Mouse (Mus musculus) neural tube, embryonic 14.5 days (tissue): ENCODE data around the gene Nr4a1. TPM values are rescaled to one million over a fixed set of nuclear protein-coding genes. Genes with fewer than 3 reads are reported as not detected.

Experiments used
- ATAC-seq: fragments of 200-750 bp; cut with Nextera tagmentation; 2 replicates; pipeline ENCODE4 v1.8.0; 2017; ENCODE audit warnings: low read depth, mild to moderate bottlenecking, moderate TSS enrichment, moderate library complexity
- H3K27ac ChIP-seq: fragments of 300-500 bp; sonication (generic); 2 replicates; pipeline ENCODE4 v1.5.1; 2014; ENCODE audit warnings: low read depth, mild to moderate bottlenecking, control low read depth, low read length, moderate library complexity, mixed read lengths
- H3K27me3 ChIP-seq: fragments of 300-500 bp; sonication (generic); 2 replicates; pipeline ENCODE4 v1.6.1; 2014; ENCODE audit warnings: low read length; ENCODE audit not compliant: control insufficient read depth, insufficient read depth
- H3K36me3 ChIP-seq: fragments of 300-500 bp; sonication (generic); 2 replicates; pipeline ENCODE4 v1.6.1; 2014; ENCODE audit warnings: low read length, mixed read lengths; ENCODE audit not compliant: control insufficient read depth, insufficient read depth
- H3K4me1 ChIP-seq: fragments of 300-500 bp; sonication (generic); 2 replicates; pipeline ENCODE4 v1.6.1; 2014; ENCODE audit warnings: low read length; ENCODE audit not compliant: control insufficient read depth, insufficient read depth
- H3K4me2 ChIP-seq: fragments of 300-500 bp; sonication (generic); 2 replicates; pipeline ENCODE4 v1.6.1; 2014; ENCODE audit warnings: mild to moderate bottlenecking, low read depth, low read length, control low read depth
- H3K4me3 ChIP-seq: fragments of 300-500 bp; sonication (generic); 2 replicates; pipeline ENCODE4 v1.5.1; 2014; ENCODE audit warnings: low read depth, low read length, control low read depth, mixed read lengths
- H3K9ac ChIP-seq: fragments of 300-500 bp; sonication (generic); replicated peaks from 2 replicates; pipeline ENCODE4 v1.6.1; 2014; ENCODE audit warnings: low read depth, mild to moderate bottlenecking, control low read depth, low read length, mixed read lengths
- H3K9me3 ChIP-seq: fragments of 300-500 bp; sonication (generic); 2 replicates; pipeline ENCODE4 v1.6.1; 2016; ENCODE audit warnings: low read length; ENCODE audit not compliant: control insufficient read depth
- WGBS: fragments of 180-500 bp; shearing (Covaris S2); extraction: QIAGEN DNeasy Blood & Tissue Kit; methylation state at CpG from one replicate; pipeline ENCODE4 v1.1.7; 2014; 5-methylcytosine and 5-hydroxymethylcytosine counted together
- polyA plus RNA-seq: library from polyadenylated mRNA; unstranded; fragments of >200 nt; fragmentation: Nextera tagmentation; extraction: Ambion mirVana; gene quantifications from 2 replicates; pipeline ENCODE4 v1.2.1, GENCODE M21; 2014

Gene Nr4a1
- polyA plus RNA-seq, 1 experiment from 2014 or later = 5.3 TPM

- WGBS = 85% methylated on average over 6 of the region's 6 CpGs
- no peak overlapping the region for H3K27ac ChIP-seq
- H3K36me3 ChIP-seq = no peaks in the 10 kb centered on the region
- H3K4me2 ChIP-seq = no peak overlapping the region
- H3K27me3 ChIP-seq = no peaks in the 10 kb centered on the region
- H3K9ac ChIP-seq = no peak overlapping the region
- ATAC-seq = no peak
- H3K9me3 ChIP-seq = no peaks in the 10 kb centered on the region
- H3K4me1 ChIP-seq = no peaks in the 10 kb centered on the region
- no peak overlapping the region for H3K4me3 ChIP-seq
These were observed 66.0 kb downstream of the Nr4a1 start for GRCm38 (mm10) chr15:101320010-101320617.

GRCm38 (mm10) chr15:101320618-101321041, 66.6 kb downstream of the Nr4a1 start:
- 56% methylated on average over 6 of the region's 6 CpGs for WGBS
- Histone ChIP-seq H3K27me3 (no peaks in the 10 kb centered on the region), H3K9me3 (no peaks in the 10 kb centered on the region), H3K36me3 (no peaks in the 10 kb centered on the region), H3K4me2 (no peak overlapping the region), H3K4me1 (no peaks in the 10 kb centered on the region), H3K27ac (no peak overlapping the region), H3K9ac (no peak overlapping the region), H3K4me3 (no peak overlapping the region)
- no peak for ATAC-seq

DNA sequence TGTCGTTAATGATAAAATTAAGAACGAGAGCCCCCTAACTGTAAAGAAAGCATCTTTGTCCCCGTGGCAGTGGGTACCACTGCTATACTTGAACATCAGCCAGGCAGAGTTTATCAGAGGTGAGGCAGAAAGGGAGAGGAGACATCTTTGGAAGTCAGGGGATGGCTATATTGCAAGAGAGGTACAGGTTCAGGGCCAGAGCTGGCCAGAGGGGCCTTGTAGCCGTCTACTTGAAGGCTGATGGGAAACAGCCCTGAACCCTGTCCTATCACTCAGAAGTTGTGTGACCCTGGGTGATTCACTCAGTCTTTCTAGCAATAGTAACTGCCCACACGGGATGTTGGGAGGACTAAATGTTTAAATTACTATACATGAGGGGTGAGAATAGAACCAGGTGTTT, 67.1 kb downstream of the Nr4a1 start:
- Histone ChIP-seq H3K4me2 (no peak overlapping the region), H3K9ac (no peak overlapping the region), H3K27ac (no peak overlapping the region), H3K9me3 (no peaks in the 10 kb centered on the region), H3K4me1 (no peaks in the 10 kb centered on the region), H3K27me3 (no peaks in the 10 kb centered on the region), H3K36me3 (no peaks in the 10 kb centered on the region), H3K4me3 (no peak overlapping the region)
- WGBS = 73% methylated on average over 5 of the region's 5 CpGs
- no peak for ATAC-seq

DNA sequence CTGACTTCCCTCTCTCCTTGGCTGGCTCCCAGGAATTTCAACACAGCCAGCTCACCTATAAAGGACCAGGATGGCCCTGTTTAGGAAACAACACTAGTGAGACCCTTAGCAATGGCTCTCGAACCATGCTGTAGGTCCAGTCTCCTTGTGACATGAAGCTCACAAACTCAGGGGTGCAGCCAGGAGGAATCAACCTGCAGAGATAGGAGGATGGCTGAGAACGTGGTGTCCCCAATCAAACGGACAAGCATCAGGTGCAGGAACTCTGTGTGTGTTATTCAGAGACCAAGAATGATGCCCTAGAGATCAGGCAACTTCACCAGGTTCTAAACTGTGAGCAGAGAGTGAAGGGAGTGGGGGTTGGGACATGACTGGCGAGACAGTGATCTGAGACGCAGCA, 68.0 kb downstream of the Nr4a1 start:
- no peaks in the 10 kb centered on the region for H3K9me3 ChIP-seq
- no peaks in the 10 kb centered on the region for H3K36me3 ChIP-seq
- no peak for ATAC-seq
- no peak overlapping the region for H3K9ac ChIP-seq
- 80% methylated on average over 5 of the region's 5 CpGs for WGBS
- no peaks in the 10 kb centered on the region for H3K27me3 ChIP-seq
- H3K4me1 ChIP-seq = no peaks in the 10 kb centered on the region
- H3K4me2 ChIP-seq = no peak overlapping the region
- no peak overlapping the region for H3K4me3 ChIP-seq
- H3K27ac ChIP-seq = no peak overlapping the region

- WGBS = 93% methylated on average over 7 of the region's 7 CpGs
- Histone ChIP-seq H3K4me3 (no peak overlapping the region), H3K36me3 (no peaks in the 10 kb centered on the region), H3K9ac (no peak overlapping the region), H3K4me2 (no peak overlapping the region), H3K4me1 (no peaks in the 10 kb centered on the region), H3K9me3 (no peaks in the 10 kb centered on the region), H3K27ac (no peak overlapping the region), H3K27me3 (no peaks in the 10 kb centered on the region)
- no peak for ATAC-seq
These were observed 68.6 kb downstream of the Nr4a1 start for GRCm38 (mm10) chr15:101322640-101323039.

GRCm38 (mm10) chr15:101323511-101323910, 69.4 kb downstream of the Nr4a1 start:
- Histone ChIP-seq H3K4me1 (no peaks in the 10 kb centered on the region), H3K27ac (no peak overlapping the region), H3K4me2 (no peak overlapping the region), H3K9me3 (no peaks in the 10 kb centered on the region), H3K4me3 (no peak overlapping the region), H3K27me3 (no peaks in the 10 kb centered on the region), H3K9ac (no peak overlapping the region), H3K36me3 (no peaks in the 10 kb centered on the region)
- ATAC-seq = no peak
- 94% methylated on average over 5 of the region's 5 CpGs for WGBS

Other genes with a start within 250 kb of the Nr4a1 start
- gene Gm47841, start 206.9 kb upstream of the Nr4a1 start, polyA plus RNA-seq = not detected in 2 replicates
- 0.12 and 0.33 TPM in 2 replicates for gene Fignl2, start 175.7 kb upstream of the Nr4a1 start, polyA plus RNA-seq
- 0.18 TPM in 1 of 2 replicates, not detected in the other for gene Ankrd33, start 138.5 kb upstream of the Nr4a1 start, polyA plus RNA-seq
- 3.2 and 5.2 TPM in 2 replicates for gene Acvrl1, start 125.7 kb upstream of the Nr4a1 start, polyA plus RNA-seq
- 27.6 and 28.0 TPM in 2 replicates for gene Acvr1b, start 80.2 kb upstream of the Nr4a1 start, polyA plus RNA-seq
- gene Grasp, start 30.1 kb upstream of the Nr4a1 start, polyA plus RNA-seq = 1.0 and 2.4 TPM in 2 replicates
- 69.4 and 75.7 TPM in 2 replicates for gene Atg101, start 30.0 kb downstream of the Nr4a1 start, polyA plus RNA-seq
- 0.22 and 0.64 TPM in 2 replicates for gene 6030408B16Rik, start 38.9 kb downstream of the Nr4a1 start, polyA plus RNA-seq
- gene Krt80, start 115.9 kb downstream of the Nr4a1 start, polyA plus RNA-seq = 0.08 and 0.28 TPM in 2 replicates
- 0.10 and 0.33 TPM in 2 replicates for gene Krt7, start 156.8 kb downstream of the Nr4a1 start, polyA plus RNA-seq
- gene Krt87, start 184.5 kb downstream of the Nr4a1 start, polyA plus RNA-seq = 0.19 and 0.40 TPM in 2 replicates
- gene Krt88, start 193.5 kb downstream of the Nr4a1 start, polyA plus RNA-seq = not detected in 2 replicates
- gene Krt81, start 209.5 kb downstream of the Nr4a1 start, polyA plus RNA-seq = 0.17 TPM in 1 of 2 replicates, not detected in the other
- not detected in 2 replicates for gene Krt86, start 219.2 kb downstream of the Nr4a1 start, polyA plus RNA-seq
- gene Krt83, start 237.2 kb downstream of the Nr4a1 start, polyA plus RNA-seq = not detected in 2 replicates